Mouse (Mus musculus) megakaryocyte progenitor cell, adult 5-6 weeks (primary cell): ENCODE results near the gene Clcn1. TPM values are rescaled to one million over a fixed set of nuclear protein-coding genes. Genes with fewer than 3 reads are reported as not detected.

Source experiments
- ATAC-seq: replicated peaks from 2 replicates; pipeline ENCODE4 v1.8.0; 2016; ENCODE audit warnings: mild to moderate bottlenecking, moderate TSS enrichment, inconsistent platforms; ENCODE audit not compliant: poor library complexity
- total RNA-seq, 2 experiments: library from RNA; stranded (forward) in 1 of 2; stranded (reverse) in 1 of 2; fragments of 157-497, 149-512 nt in 1 of 2; fragments of 200-1000 nt in 1 of 2; gene quantifications; 2 replicates each; pipeline versions ENCODE4 v1.2.3 to v1.2.4; 2015 to 2017

Gene Clcn1
- total RNA-seq, 2 experiments from 2014 or later = not detected

DNA sequence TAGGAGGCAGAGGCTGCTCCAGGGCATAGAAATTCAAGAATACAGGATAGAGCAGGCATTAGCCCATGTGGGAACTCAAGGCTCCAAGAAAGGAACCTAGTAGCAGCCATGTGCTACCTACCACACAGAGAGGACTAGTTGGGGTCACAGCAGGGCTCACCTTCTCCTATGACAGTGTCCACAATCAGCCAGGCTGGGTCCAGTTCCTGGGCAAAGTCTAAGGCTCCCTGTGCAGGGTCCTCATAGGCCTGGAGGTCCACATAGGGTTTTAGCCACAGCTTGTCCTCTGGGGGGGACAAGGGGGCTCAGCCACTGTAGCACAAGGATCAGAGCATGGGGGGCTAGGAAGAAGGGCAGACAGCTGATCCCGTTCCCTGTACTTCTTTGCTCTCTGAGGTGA, 76.0 kb downstream of the Clcn1 start:
- no peak for ATAC-seq

GRCm38 (mm10) chr6:42362974-42363373, 76.5 kb downstream of the Clcn1 start:
- peak; percentile 18; the same call in 1 of the 2 replicates for ATAC-seq

DNA sequence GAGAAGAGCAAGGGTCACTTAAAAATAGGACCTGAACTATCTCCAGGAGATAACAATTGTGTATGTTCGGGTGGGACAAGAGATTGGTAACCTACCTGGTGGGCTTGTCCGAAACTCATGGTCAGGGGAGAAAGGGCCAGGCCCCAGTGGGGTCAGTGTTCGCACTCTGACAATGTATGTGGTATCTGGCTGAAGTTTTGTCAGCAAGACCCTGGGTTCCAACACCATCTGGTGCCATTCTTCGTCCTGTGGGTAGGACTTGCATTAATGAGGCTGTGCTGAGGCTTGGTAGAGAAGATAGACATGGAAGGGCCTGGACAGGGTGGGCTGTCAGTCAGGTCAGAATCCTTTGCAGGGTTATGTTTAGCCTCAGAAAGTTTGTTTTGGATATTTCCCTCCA, 77.6 kb downstream of the Clcn1 start:
- no peak for ATAC-seq

- ATAC-seq = no peak
Observed at GRCm38 (mm10) chr6:42364607-42365006, 78.1 kb downstream of the Clcn1 start.

GRCm38 (mm10) chr6:42365215-42365614, 78.7 kb downstream of the Clcn1 start:
- ATAC-seq = no peak

Other genes starting within 250 kb of the Clcn1 start
- not detected in 2 replicates for gene Sva, start 248.3 kb upstream of the Clcn1 start, total RNA-seq (2015)
- not detected in 2 replicates for gene Sva, start 248.3 kb upstream of the Clcn1 start, total RNA-seq (2017)
- gene Tas2r139, start 145.7 kb upstream of the Clcn1 start, total RNA-seq (2015) = not detected in 2 replicates
- gene Tas2r139, start 145.7 kb upstream of the Clcn1 start, total RNA-seq (2017) = not detected in 2 replicates
- gene Tas2r144, start 71.4 kb upstream of the Clcn1 start, total RNA-seq (2015) = not detected in 2 replicates
- not detected in 2 replicates for gene Tas2r144, start 71.4 kb upstream of the Clcn1 start, total RNA-seq (2017)
- 14.8 and 15.8 TPM in 2 replicates for gene Gstk1, start 40.8 kb upstream of the Clcn1 start, total RNA-seq (2015)
- gene Gstk1, start 40.8 kb upstream of the Clcn1 start, total RNA-seq (2017) = 4.0 and 5.3 TPM in 2 replicates
- gene Tmem139, start 24.7 kb upstream of the Clcn1 start, total RNA-seq (2015) = not detected in 2 replicates
- not detected in 2 replicates for gene Tmem139, start 24.7 kb upstream of the Clcn1 start, total RNA-seq (2017)
- gene Casp2, start 21.7 kb upstream of the Clcn1 start, total RNA-seq (2015) = 68.5 and 72.1 TPM in 2 replicates
- 54.7 and 58.5 TPM in 2 replicates for gene Casp2, start 21.7 kb upstream of the Clcn1 start, total RNA-seq (2017)
- gene Fam131b, start 38.0 kb downstream of the Clcn1 start, total RNA-seq (2015) = not detected in 2 replicates
- not detected in 2 replicates for gene Fam131b, start 38.0 kb downstream of the Clcn1 start, total RNA-seq (2017)
- gene Zyx, start 62.9 kb downstream of the Clcn1 start, total RNA-seq (2015) = 75.9 and 83.2 TPM in 2 replicates
- gene Zyx, start 62.9 kb downstream of the Clcn1 start, total RNA-seq (2017) = 18.1 and 22.2 TPM in 2 replicates
- 0.07 TPM in 1 of 2 replicates, not detected in the other for gene Epha1, start 86.6 kb downstream of the Clcn1 start, total RNA-seq (2015)
- gene Epha1, start 86.6 kb downstream of the Clcn1 start, total RNA-seq (2017) = not detected in 2 replicates
- not detected in 2 replicates for gene Tas2r143, start 113.6 kb downstream of the Clcn1 start, total RNA-seq (2015)
- 1.1 TPM in 1 of 2 replicates, not detected in the other for gene Tas2r143, start 113.6 kb downstream of the Clcn1 start, total RNA-seq (2017)
- gene Tas2r135, start 118.7 kb downstream of the Clcn1 start, total RNA-seq (2015) = not detected in 2 replicates
- not detected in 2 replicates for gene Tas2r135, start 118.7 kb downstream of the Clcn1 start, total RNA-seq (2017)
- not detected in 2 replicates for gene Tas2r126, start 147.8 kb downstream of the Clcn1 start, total RNA-seq (2015)
- not detected in 2 replicates for gene Tas2r126, start 147.8 kb downstream of the Clcn1 start, total RNA-seq (2017)
- gene Olfr458, start 178.5 kb downstream of the Clcn1 start, total RNA-seq (2015) = not detected in 2 replicates
- not detected in 2 replicates for gene Olfr458, start 178.5 kb downstream of the Clcn1 start, total RNA-seq (2017)
- not detected in 2 replicates for gene Olfr457, start 189.7 kb downstream of the Clcn1 start, total RNA-seq (2015)
- not detected in 2 replicates for gene Olfr457, start 189.7 kb downstream of the Clcn1 start, total RNA-seq (2017)
- gene Olfr456, start 200.5 kb downstream of the Clcn1 start, total RNA-seq (2015) = not detected in 2 replicates
- gene Olfr456, start 200.5 kb downstream of the Clcn1 start, total RNA-seq (2017) = not detected in 2 replicates